Mouse (Mus musculus): ENCODE results near the gene Glg1.

Gene Glg1

DNA sequence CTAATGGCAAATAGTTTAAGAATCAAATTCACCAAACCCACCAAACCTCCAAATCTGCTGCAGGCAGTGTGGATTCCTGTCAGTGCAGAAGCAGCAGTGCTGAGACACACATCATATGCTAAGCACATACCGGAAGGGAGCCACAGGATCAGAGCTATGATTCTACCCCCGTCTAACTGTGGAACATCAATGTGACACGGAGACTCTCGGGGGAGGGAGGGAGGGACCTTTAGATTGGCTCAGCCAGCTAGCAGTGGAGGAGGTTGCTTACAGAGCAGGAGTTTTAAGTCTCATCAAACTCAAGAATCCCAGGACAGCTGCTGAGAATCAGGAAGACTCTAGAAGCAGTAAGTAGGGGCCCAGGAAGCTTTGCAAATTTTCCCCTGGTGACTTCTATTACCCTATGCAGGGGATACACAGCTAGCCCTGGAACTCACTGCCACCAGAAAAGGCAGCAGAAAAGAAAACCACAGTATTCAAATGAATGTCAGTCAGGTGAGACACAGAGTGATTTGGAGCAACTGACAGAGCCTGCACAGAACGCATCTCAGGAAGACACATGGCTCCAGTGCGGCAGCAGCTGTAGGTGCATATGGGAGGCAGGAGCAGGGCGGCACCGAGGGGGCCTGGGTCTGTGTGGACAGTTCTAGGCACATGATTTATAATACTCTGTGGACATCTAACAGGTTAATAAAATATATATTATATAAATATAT is 103.1 kb downstream of the Glg1 start:
- no peak for DNase-seq (ENCODE audit: low spot score in 2 of 2)

DNA sequence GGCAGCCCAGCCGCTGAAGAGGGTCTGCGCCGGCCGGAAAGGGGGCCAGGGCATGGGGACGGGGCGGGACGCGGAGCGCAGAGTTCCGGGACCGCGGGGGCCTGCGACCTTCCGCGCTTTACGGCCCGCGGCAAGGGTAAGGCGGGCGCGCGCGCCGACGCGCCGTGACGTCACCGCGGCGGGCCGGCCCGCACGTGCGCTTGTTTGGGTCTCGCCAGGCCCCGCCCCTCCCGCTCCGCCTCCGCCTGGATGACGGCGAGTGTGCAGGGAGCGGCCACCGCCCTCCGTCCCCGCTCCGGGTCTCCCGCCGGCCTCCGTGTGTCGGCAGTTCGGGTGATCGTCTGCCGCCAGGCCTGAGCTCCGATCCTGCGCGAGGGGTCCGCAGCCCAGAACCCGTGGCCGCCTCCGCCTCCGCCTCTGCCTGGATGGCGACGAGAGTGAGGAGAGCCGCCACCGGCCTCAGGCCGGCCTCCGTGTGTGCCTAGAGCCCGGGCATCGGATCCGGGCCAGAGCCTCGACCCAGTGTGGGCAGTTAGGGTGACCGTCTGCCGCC is 113.5 kb downstream of the Glg1 start:
- peak; percentile 90 to 92 for DNase-seq (ENCODE audit: low spot score in 2 of 2)

DNA sequence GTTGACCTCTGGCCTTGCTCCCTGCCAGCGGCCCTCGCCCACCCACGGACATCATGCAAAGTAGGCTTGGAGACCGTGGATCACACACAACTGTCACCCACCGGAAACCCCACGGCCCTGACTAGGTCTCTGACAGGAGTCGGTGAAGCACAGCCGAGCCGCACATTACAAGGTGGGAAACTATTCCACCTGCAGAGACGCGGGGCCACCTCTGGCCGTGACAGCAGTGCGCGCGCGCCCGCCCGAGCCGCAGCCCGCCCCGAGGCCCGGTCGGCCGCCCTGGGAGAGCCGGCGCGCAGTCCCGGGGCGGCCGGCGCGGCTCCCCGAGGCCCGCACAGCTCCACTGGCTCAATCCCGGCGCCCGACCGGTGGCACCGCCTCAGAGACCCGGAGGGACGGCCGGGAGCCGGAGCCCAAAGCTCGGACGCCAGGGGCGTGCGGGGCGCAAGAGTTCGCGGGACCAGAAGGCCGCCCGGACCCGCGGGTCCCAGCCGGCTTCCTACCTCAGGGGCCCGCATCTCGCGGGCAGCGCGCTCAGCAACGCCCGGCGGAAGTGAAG is 114.0 kb downstream of the Glg1 start:
- DNase-seq (ENCODE audit: low spot score in 2 of 2): peak in 1 of 2 experiments; percentile 17

DNA sequence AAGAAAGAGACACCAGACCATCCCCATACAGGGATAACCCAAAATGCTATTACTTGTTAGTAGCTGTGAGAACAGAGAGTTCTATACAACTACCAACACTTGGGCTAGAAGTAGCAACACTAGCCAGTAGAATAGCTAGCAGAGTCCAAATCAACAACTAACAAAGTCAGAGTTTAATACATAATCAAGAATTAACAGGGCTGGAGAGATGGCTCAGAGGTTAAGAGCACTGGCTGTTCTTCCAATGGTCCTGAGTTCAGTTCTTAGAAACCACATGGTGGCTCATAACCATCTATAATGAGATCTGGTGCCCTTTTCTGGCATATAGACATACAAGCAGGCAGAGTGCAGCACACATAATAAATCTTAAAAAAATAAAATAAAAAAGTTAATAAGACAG is 116.5 kb downstream of the Glg1 start:
- no peak for DNase-seq (ENCODE audit: low spot score in 2 of 2)

DNA sequence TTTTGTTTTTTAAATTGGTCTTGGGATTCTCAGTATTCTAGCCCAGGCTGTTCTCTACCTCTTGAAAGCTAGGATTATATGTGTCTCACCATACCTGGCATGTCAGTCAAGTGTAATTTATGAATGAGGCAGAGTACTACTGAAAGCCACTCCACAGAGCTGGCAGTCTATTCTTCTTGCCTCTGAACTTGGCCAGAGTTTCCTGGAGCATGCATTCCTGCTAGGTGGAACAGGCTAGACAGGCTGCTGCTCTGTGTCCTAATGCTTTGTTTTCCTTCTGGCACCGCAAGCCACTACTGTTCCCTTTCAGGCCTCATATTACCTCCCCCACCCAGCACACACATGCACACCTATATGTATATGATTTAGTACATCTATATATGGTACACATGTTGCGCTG is 128.3 kb downstream of the Glg1 start:
- no peak for DNase-seq (ENCODE audit: low spot score in 2 of 2)

DNA sequence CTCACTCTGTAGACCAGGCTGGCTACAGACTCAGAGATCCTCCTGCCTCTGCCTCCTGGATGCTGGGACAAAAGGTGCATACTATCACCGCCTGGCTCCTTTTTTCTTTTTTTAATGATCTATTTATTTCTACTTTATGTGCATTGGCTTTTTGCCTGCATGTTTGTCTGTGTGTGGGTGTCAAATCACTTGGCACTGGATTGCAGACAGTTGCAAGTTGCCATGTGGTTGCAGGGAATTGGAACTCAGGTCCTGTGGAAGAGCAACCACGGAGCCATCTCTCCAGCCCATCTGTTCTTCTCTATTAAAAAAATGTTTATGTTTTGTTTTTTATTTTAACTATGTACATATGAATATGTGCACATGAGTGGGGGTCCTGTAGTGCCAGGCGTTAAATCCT is 139.5 kb downstream of the Glg1 start:
- DNase-seq (ENCODE audit: low spot score in 2 of 2): no peak

DNA sequence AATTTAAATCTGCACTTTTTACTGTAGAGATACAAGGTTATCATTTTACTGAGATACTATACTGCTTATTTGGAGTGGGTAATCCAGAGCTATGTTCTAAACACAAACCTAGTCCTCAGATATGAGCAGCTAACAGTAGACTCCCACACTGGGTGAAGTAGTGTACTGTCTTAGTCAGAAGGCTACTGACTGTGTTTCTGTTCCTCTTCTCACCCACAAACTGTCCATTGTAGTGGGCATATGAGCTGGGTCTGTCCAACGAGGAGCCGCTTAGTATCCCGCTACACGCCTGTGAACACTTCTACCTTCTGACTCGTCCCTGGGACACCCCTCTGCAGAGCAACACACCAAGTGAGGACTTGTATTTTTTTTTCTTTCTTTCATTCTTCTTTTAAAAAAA is 144.1 kb downstream of the Glg1 start:
- DNase-seq (ENCODE audit: low spot score in 2 of 2): no peak

Measured in frontal cortex, postnatal 10 days (tissue).